Mouse (Mus musculus) embryonic facial prominence, embryonic 10.5 days (tissue): ENCODE data around the gene Sema6b. TPM values are rescaled to one million over a fixed set of nuclear protein-coding genes. Genes with fewer than 3 reads are reported as not detected.

ENCODE experiments used
- DNase-seq: peaks from one replicate; pipeline ENCODE4 v3.0.0-alpha.2; 2017; ENCODE audit warnings: low spot score
- H3K27ac ChIP-seq: fragments of 300-500 bp; sonication (generic); replicated peaks from 2 replicates; pipeline ENCODE4 v1.5.1; 2016; ENCODE audit warnings: mild to moderate bottlenecking
- H3K27me3 ChIP-seq: fragments of 300-500 bp; sonication (generic); replicated peaks from 2 replicates; pipeline ENCODE4 v1.6.1; 2016; ENCODE audit warnings: low read depth, mild to moderate bottlenecking; ENCODE audit not compliant: poor library complexity, severe bottlenecking
- H3K36me3 ChIP-seq: fragments of 300-500 bp; sonication (generic); replicated peaks from 2 replicates; pipeline ENCODE4 v1.6.1; 2016; ENCODE audit warnings: mild to moderate bottlenecking, moderate library complexity
- H3K4me1 ChIP-seq: fragments of 300-500 bp; sonication (generic); 2 replicates; pipeline ENCODE4 v1.6.1; 2016
- H3K4me3 ChIP-seq: fragments of 300-500 bp; sonication (generic); 2 replicates; pipeline ENCODE4 v1.5.1; 2016; ENCODE audit warnings: mild to moderate bottlenecking, moderate library complexity
- H3K9me3 ChIP-seq: fragments of 300-500 bp; sonication (generic); 2 replicates; pipeline ENCODE4 v1.6.1; 2016; ENCODE audit warnings: mild to moderate bottlenecking
- WGBS: fragments of 180-500 bp; shearing (Covaris S2); methylation state at CpG from one replicate; pipeline ENCODE4 v1.1.7; 2016; 5-methylcytosine and 5-hydroxymethylcytosine counted together
- polyA plus RNA-seq: library from polyadenylated mRNA; unstranded; fragments of >200 nt; fragmentation: Nextera tagmentation; extraction: Ambion mirVana; gene quantifications from 2 replicates; pipeline ENCODE4 v1.2.1, GENCODE M21; 2016

Gene Sema6b
- polyA plus RNA-seq, 1 experiment from 2014 or later = 1.0 TPM

DNA sequence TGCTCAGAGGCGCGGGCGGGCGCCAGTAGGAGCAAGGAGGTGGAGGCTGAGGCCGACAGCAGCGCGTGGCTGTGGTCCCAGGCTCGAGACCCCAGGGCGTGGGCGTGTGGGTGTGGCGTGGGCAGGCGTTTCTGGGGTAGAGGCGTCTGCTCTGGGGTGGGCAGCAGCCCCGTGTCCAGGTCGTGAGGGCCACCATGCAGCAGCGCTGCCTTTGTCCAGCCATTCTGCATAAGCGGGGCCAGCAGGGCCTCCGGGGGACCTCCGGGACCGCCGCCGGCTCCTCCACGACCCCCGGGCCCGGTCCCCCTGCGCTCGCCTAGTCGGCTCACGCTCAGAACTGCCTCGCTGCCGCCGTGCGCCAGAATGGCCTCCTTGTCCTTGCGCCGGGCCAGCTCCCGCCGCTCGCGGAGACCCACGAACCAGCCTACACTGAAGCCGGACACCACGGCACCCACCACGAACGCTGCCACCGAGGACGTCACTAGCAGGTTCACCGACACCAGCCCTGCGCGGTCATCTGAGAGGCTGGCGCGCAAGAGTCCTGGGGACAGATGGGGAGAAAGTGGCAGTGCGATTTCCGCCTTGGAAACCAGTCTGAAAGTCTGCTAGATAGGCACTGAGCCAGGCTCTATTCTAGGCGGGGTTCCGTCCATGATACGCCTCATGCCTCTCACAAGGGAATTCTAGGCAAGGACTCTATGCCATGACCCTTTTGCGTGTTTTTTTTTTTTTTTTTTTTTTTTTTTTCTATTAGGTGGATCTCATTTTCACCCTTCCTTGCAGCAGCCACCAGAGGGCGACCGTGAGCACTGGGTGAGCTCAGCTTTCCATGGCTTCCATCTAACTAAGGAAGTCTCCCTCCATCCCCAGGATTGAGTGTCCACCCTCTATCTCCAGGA is 15.5 kb downstream of the Sema6b start:
- 10% methylated on average over 59 of the region's 59 CpGs for WGBS
- Histone ChIP-seq H3K4me1 (peaks cover 22% of the 10 kb centered on the region), H3K4me3 (peak overlapping the region; percentile 57), H3K36me3 (0 out of 2 replicates have a peak, but pooled peaks cover 3% of the 10 kb centered on the region), H3K27ac (peak overlapping the region; percentile 76), H3K9me3 (peaks cover 16% of the 10 kb centered on the region), H3K27me3 (peaks cover 71% of the 10 kb centered on the region)
- peak; percentile 79 for DNase-seq

DNA sequence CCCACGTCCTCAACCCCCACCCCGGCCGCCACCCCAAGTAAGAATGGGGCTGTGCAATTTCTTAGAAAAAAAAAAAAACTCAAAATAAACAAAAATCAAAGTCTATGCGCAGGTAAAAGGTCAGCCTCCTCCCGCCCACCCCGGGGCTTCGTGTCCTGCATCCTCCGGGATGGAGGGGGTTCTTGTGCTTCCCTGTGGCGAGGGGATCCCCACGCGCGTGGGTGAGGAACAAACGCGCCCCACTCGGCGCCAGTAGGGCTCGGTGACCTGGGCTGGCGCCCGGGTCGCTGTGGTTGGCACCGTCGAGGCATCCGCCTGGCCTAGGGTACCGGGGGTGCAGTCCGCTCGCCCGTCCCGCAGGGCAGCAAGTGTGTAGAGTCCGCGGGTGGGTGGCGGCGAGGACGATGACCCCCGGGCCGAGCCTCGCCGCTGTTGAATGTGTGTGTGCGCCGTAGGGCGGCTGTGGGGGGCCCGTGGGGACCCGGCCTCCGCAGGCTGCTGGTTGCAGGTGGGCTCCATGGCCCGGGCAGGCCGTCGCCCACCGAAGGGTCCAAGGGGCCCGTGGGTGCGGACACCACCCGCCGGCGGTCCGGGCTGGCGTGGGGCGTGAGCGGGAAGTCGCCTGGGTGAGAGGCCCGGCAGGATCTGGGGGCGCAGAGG is 16.3 kb downstream of the Sema6b start:
- H3K4me3 ChIP-seq = peak overlapping the region; percentile 57
- H3K4me1 ChIP-seq = peaks cover 25% of the 10 kb centered on the region
- peaks cover 79% of the 10 kb centered on the region for H3K27me3 ChIP-seq
- H3K27ac ChIP-seq = peak overlapping the region; percentile 76; the same call in 1 of the 2 replicates
- 43% methylated on average over 59 of the region's 59 CpGs for WGBS
- no peaks in the 10 kb centered on the region for H3K36me3 ChIP-seq
- H3K9me3 ChIP-seq = peaks cover 16% of the 10 kb centered on the region
- no peak for DNase-seq

DNA sequence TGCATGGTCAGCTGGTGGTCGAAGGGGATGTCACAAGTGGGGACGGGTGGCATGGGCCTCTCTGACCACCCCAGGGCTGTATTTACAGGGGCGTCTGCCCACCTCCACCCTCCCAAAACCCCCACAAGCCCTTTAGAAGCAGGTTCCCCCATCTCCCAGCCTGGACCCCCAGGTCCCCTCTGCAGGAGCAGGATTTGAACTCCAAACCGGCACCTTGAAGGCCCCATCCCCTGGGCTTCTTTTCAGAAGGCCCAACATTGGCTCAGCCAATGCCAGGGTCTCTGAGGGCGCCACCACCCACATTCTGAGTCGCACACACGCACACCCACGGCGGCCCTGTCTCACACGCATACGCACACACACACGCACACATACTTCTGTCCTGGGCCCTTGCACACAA is 17.0 kb downstream of the Sema6b start:
- no peak overlapping the region for H3K27ac ChIP-seq
- no peak for DNase-seq
- 88% methylated on average over 12 of the region's 12 CpGs for WGBS
- H3K27me3 ChIP-seq = peaks cover 85% of the 10 kb centered on the region
- no peak overlapping the region for H3K4me3 ChIP-seq
- H3K9me3 ChIP-seq = peaks cover 16% of the 10 kb centered on the region
- no peaks in the 10 kb centered on the region for H3K36me3 ChIP-seq
- peaks cover 25% of the 10 kb centered on the region for H3K4me1 ChIP-seq

DNA sequence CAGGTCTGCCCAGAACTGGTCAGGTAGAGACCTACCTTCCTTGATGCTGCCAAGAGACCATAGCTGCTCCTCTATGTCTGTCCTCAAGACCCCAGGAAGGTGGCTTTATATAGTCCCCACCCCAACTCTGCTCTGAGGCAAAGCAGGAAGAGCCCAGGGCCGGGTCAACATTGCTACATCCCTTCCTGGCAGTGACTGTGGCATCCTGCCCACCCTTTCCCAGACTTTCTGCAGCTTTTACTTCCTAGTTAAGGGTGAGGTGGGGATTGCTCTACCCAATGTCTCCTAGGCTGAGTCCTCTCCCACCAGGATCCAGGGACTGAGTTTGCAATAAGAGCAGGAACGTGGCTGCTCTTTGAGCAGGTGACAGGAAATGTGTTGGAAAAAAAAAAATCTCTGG is 18.3 kb downstream of the Sema6b start, which contains the start of gene Lrg1:
Lrg1 (minus strand) TSS at position 176 of the 400 bp plus-strand sequence.
- peaks cover 32% of the 10 kb centered on the region for H3K4me1 ChIP-seq

DNA sequence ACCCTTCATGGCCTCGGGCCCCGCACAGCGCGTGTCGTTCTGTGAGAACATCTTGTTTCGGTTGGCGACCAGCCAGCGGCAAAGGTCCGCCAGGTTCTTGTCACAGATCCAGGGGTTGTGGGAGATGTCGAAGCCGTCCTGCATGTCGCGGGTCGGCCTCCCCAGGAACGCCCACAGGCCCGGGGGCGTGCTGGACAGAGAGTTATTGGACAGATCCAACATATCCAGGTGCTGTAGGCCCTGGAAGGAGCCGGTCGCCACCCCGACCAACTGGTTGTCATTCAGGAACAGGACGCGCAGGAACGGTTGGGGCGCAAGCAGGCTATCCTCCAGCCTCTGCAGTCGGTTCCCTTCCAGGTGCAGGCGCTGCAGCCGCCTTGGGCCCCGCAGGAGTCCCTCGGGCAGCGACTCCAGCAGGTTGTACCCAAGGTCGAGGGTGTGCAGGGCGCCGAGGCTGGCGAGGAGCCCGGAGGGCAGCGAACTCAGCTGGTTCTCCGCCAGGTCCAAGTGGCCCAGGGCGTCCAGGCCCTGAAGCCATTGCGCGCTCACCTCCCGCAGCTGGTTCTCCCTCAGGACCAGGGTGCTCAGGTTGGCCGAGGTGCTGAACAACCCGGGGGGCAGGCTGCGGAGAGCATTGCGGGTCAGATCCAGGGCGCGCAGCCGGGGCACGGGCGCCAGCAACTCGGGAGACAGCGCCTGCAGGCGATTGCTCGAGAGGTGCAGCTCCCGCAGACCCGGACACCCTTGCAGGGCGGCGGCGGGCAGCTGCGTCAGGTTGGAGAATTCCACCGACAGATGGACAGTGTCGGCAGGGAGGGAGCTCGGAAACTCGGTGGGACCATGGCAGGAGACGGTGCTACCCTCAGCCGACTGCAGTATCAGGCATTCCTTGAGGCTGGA is 19.9 kb downstream of the Sema6b start:
- peaks cover 32% of the 10 kb centered on the region for H3K4me1 ChIP-seq
- H3K9me3 ChIP-seq = peaks cover 16% of the 10 kb centered on the region
- H3K27ac ChIP-seq = no peak overlapping the region
- peak overlapping the region; percentile 38 for H3K4me3 ChIP-seq
- DNase-seq = no peak
- H3K36me3 ChIP-seq = no peaks in the 10 kb centered on the region
- WGBS = 7% methylated on average over 66 of the region's 66 CpGs
- peaks cover 98% of the 10 kb centered on the region for H3K27me3 ChIP-seq

More for the DNA sequence above, 18.3 kb downstream of the Sema6b start, which contains the start of gene Lrg1:
- Histone ChIP-seq H3K36me3 (no peaks in the 10 kb centered on the region), H3K27me3 (peaks cover 93% of the 10 kb centered on the region), H3K27ac (no peak within 1 kb of the TSS), H3K9me3 (peaks cover 16% of the 10 kb centered on the region), H3K4me3 (no peak within 1 kb of the TSS)
- DNase-seq = no peak
- WGBS = 64% methylated on average over 2 of the region's 2 CpGs

DNA sequence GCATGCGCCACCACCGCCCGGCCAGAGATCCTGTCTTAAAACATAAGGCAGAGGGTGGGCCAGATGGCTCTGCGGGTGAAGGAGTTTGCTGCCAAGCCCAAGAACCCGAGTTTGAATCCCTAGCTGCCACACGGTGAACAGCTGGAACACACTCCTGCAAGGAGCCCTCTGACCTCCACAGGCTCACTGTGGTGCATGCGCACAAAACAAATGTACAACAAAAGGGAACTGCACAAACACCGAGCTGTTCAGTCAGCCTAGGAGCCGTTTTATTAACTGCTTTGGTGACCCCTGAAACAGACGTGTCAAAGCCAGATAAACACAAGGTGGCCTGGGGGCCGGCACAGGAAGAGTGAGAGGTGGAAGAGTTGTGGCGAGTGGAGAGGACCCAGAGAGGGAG is 20.7 kb downstream of the Sema6b start:
- H3K27me3 ChIP-seq = peaks cover 90% of the 10 kb centered on the region
- no peak overlapping the region for H3K27ac ChIP-seq
- WGBS = 45% methylated on average over 12 of the region's 12 CpGs
- no peak for DNase-seq
- H3K9me3 ChIP-seq = peaks cover 16% of the 10 kb centered on the region
- H3K4me3 ChIP-seq = peak overlapping the region; percentile 38; the same call in 1 of the 2 replicates
- H3K4me1 ChIP-seq = peaks cover 28% of the 10 kb centered on the region
- H3K36me3 ChIP-seq = no peaks in the 10 kb centered on the region

DNA sequence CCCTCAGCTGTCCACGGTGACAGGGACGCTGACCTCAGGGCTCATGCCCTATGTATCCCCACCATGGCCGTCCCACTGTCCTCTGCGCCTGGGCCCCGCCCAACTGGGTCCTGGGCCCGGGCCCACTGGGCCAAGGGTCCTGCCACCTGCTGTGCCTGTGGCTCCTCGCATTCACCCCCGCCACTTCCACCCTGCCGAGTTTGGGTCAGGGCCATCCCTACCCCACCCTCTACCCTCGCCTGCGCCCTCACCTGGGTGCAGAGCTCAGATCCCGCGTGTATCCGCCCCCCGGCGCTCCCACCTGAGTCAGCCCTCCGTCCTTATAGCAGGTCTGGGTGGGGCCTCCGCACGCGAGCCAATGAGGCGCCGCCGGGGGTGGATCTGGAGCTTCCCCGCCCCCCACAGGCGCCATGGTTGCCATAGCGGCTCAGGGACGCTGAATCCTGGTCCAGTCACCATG is 22.9 kb downstream of the Sema6b start, which contains the start of gene Plin5:
Plin5 (minus strand) TSS at position 346 of the 460 bp plus-strand sequence.
- H3K27ac ChIP-seq = no peak within 1 kb of the TSS
- peaks cover 68% of the 10 kb centered on the region for H3K27me3 ChIP-seq
- H3K4me1 ChIP-seq = peaks cover 21% of the 10 kb centered on the region
- no peaks in the 10 kb centered on the region for H3K36me3 ChIP-seq
- H3K9me3 ChIP-seq = peaks cover 5% of the 10 kb centered on the region
- DNase-seq = peak; percentile 79
- 2% methylated on average over 27 of the region's 27 CpGs for WGBS
- peak within 1 kb of the TSS; percentile 52 for H3K4me3 ChIP-seq

DNA sequence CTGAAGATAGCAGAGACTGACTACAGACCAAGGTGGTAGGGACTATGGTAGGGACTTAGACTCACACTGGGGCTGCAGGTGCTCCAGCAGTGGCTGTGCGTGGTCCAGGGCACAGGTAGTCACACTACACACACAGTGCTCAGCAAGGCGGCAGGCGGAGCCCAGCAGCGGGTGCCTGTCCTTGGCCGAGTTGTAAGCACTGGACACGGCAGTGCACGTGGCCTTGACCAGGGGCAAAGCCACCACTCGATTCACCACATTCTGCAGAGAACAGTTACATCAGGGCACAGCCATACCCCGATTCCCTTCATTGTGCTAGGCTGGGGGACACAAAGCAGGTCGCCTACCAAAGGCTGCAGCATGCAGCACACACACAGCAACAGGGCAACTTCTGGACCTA is 23.9 kb downstream of the Sema6b start:
- no peaks in the 10 kb centered on the region for H3K9me3 ChIP-seq
- 81% methylated on average over 10 of the region's 10 CpGs for WGBS
- no peak overlapping the region for H3K4me3 ChIP-seq
- H3K27ac ChIP-seq = no peak overlapping the region
- H3K4me1 ChIP-seq = peaks cover 21% of the 10 kb centered on the region
- H3K27me3 ChIP-seq = peaks cover 57% of the 10 kb centered on the region
- DNase-seq = no peak
- no peaks in the 10 kb centered on the region for H3K36me3 ChIP-seq

DNA sequence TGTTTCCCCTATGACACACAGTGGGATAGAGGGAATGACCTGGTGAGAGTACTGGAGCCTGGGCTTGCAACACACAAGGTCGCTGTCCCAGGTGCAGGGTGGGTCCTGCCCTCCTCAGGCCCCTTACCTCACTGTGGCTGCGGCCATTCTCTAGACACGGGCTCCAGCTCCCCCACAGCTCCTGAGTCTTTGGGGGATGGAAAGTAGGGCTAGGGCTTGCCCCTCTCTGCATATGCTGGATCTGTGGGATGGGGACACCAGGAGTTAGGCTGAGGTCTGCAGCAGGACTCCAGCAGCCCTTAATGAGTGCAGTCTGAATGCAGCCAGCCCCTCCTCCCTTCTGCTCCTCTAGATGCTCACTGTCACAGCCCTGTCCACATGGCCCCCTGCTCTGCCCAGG is 27.4 kb downstream of the Sema6b start:
- Histone ChIP-seq H3K4me1 (peaks cover 6% of the 10 kb centered on the region), H3K4me3 (no peak overlapping the region), H3K36me3 (peaks cover under 1% of the 10 kb centered on the region; the same call in 1 of the 2 replicates), H3K9me3 (no peaks in the 10 kb centered on the region), H3K27ac (no peak overlapping the region), H3K27me3 (peaks cover 24% of the 10 kb centered on the region)
- DNase-seq = no peak
- 67% methylated on average over 3 of the region's 3 CpGs for WGBS

DNA sequence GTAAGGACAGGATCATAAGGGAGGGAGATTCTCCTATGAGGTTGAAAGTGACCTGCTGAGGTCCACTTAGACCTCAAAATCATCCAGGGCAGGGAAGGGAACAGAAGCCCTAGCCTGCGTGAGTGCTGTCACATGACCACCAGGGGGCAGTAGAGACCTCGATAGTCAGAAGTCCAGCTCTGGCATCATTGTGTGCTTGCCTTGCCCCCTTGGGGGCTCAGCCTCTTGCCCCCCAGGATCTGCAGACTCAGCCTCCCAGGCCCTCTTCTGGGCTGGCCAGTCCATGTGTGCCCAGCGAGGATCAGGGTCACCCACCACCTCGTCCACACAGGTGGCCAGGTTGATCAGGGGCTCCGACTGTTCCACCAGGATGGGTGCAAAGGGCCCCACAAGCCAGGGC is 28.3 kb downstream of the Sema6b start:
- H3K27ac ChIP-seq = no peak overlapping the region
- WGBS = 45% methylated on average over 5 of the region's 5 CpGs

DNA sequence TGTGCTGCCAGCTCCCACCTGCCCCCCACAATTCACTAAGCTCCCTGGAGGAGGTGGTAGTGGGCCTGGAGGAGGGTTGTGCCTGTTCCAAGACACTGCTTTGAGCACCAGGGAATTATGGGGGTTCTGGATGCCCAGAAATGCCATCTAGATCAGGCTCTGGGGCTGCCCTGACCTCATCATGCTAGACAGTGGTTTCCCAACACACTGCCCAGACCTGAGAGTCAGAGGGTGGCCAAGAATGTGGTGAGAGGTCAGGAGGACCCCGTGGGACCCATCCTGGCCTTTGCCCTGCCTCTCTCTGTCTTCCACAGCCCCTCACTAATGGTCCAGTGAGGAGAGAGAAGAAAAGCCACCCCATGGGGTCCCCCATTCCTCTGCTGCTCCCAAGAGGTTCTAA is 29.1 kb downstream of the Sema6b start:
- H3K36me3 ChIP-seq = peaks cover 10% of the 10 kb centered on the region; the same call in 1 of the 2 replicates
- H3K4me3 ChIP-seq = no peak overlapping the region
- H3K9me3 ChIP-seq = no peaks in the 10 kb centered on the region
- no peak for DNase-seq
- H3K27ac ChIP-seq = no peak overlapping the region
- 43% methylated on average over 1 of the region's 1 CpGs for WGBS
- H3K4me1 ChIP-seq = no peaks in the 10 kb centered on the region
- H3K27me3 ChIP-seq = 0 out of 2 replicates have a peak, but pooled peaks cover 8% of the 10 kb centered on the region

More for the DNA sequence above, 28.3 kb downstream of the Sema6b start:
- H3K4me3 ChIP-seq = no peak overlapping the region
- H3K27me3 ChIP-seq = peaks cover 16% of the 10 kb centered on the region
- DNase-seq = peak; percentile 79
- no peaks in the 10 kb centered on the region for H3K4me1 ChIP-seq
- peaks cover 9% of the 10 kb centered on the region; the same call in 1 of the 2 replicates for H3K36me3 ChIP-seq
- no peaks in the 10 kb centered on the region for H3K9me3 ChIP-seq
